ENCODE assay signal across 14 mouse cellular contexts in the genomic region with DNA sequence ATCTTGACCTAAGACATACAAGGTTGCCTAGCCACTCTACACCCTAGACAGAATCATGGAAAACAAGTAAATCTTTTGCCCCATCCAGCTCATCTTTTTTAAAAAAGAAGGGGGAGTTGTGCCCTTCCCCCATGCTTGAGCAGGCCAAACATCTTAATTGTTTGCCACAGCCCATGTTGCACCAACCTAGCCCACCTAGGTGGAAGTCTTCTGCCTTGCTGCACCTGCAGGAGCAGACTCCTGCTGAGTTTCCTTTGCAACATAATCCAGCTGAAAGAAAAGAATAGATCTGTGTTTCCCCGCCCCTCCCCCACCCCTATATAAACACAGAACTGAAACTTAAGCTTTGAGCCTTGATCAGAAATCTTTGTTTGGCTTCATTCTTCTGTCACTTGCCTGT.
"Had no signal": no experiment of that assay in that cellular context is flagged by ENCODE, and none has a peak within 500 bp of the region (broad histone marks: within the 10 kb centered on the region; RNA-seq: fewer than 3 reads in every experiment).

No protein-coding gene starts in this region.

- H3K4me3 ChIP-seq: layer of hippocampus, adult 2 months; limb, embryonic 10.5 days; liver, embryonic 15.5 days; midbrain, embryonic 13.5 days had no signal

- H3K4me1 ChIP-seq: limb, embryonic 10.5 days; liver, embryonic 15.5 days; midbrain, embryonic 13.5 days had no signal

- H3K9me3 ChIP-seq: limb, embryonic 10.5 days; liver, embryonic 15.5 days; midbrain, embryonic 13.5 days had no signal

- H3K36me3 ChIP-seq: limb, embryonic 10.5 days; liver, embryonic 15.5 days; midbrain, embryonic 13.5 days had no signal

- DNase-seq: kidney, postnatal 36 days; lung, adult 2 months; lung, postnatal 36 days; right cerebral cortex, postnatal 4 days; spleen, adult 18-20 months; thymus, adult 18-20 months; thymus, postnatal 25 days had no signal

- H3K9ac ChIP-seq: liver, embryonic 15.5 days; midbrain, embryonic 13.5 days had no signal

- H3K27me3 ChIP-seq: liver, embryonic 15.5 days; midbrain, embryonic 13.5 days had no signal

- H3K27ac ChIP-seq: layer of hippocampus, adult 2 months; limb, embryonic 10.5 days; liver, embryonic 15.5 days; midbrain, embryonic 13.5 days had no signal

- ATAC-seq: intestine, postnatal 0 days; lung, postnatal 0 days; midbrain, embryonic 13.5 days had no signal

- H3K4me2 ChIP-seq: liver, embryonic 11.5 days; liver, embryonic 15.5 days; midbrain, embryonic 13.5 days had no signal
